Mouse (Mus musculus) liver, adult 10 weeks (tissue): ENCODE data around the gene F8a. TPM values are rescaled to one million over a fixed set of nuclear protein-coding genes. Genes with fewer than 3 reads are reported as not detected.

Source experiments
- polyA plus RNA-seq: library from polyadenylated mRNA; stranded (reverse); fragments of 350-450 nt; fragmentation: Illumina TruSeq; extraction: RNeasy Lipid Tissue Mini Kit (QIAGEN cat#74804); gene quantifications from one replicate; pipeline ENCODE4 v1.2.3, GENCODE M21; 2014; ENCODE audit warnings: low read depth, low replicate concordance

F8a gene
- polyA plus RNA-seq, result 4.0 TPM

DNA sequence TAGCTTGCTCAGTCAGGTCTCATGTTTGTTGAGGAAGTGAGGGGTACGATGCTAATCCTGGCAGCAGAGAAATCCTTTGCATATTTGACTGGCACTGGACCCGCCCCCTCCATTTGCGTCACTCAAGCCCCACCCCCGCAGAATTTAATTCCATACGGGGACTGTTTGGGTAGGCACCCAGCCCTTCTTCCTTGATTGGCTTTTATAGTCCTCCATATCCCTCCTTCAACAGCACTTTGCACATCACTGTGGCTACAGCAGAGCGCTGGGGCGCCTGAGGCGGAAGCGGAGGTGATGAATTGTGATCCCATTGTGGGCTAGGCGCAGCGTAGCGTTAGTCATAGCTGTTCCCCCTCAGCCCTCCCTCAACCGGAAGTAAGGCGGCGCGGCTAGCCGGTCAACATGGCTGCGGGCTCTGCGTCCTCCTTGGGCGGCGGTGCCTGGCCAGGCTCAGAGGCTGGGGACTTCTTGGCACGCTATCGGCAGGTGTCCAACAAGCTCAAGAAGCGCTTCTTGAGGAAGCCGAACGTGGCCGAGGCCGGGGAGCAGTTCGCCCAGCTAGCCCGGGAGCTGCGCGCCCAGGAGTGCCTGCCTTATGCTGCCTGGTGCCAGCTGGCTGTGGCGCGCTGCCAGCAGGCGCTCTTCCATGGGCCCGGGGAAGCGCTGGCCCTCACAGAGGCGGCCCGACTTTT, at the start of gene F8a:
Gene F8a, plus strand, starts transcription at position 378 of the 692 bp plus-strand sequence.

DNA sequence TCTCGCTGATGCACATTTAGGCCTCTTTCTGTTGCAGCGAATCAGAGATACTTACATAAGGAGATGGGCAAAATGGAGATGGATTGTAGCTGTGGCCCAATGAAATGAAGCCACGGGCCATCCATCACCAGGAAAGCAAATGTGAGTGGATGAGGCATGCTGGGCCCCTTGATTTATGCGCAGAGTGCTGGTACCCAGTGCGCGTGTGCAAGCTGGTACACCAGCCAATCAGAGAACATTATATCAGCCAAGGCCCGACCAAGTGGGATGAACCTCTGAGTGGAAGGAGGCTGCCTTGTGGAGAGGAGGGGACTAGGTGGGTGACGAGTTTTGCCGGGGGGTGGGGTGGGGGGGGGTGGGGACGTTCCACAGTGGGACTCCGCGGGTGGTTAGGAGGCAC, 36.2 kb upstream of the F8a start, which contains the start of gene Xlr3b:
Gene Xlr3b, plus strand, starts transcription at position 274 of the 400 bp plus-strand sequence.

DNA sequence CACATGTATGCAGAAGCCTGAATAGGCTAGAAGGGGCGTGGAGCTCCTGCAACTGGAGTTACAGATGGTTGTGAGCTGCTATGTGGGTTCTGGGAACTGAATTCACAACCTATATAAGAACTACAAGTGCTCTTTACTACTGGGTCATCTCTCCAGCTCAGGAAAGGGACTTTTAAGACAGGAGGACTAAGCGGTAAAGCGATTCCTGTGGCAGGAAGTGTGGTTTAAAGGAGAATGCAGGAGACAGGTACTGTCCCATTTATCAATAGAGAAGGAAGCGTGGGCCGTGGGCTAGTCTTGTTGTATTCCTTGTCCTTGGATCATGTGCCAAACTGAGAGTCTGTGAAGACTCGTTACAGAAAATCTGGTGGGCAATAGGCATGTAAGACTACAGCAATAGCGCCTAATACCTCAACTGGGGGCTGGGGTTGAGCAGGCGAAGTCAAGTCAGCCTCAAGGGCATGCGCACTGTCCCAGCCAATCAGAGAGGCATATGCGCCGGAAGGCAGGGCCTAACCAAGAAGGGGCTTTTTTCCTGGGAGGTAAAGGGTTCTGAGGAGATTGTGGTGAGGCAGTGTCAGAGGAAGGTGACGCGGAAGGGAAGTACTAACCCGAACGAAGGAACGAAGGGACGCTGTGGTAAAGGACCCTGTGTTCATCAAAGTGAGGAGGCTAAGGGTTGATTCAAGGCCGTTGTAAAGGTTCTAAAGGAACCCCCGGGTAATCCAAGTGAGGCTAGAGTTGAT, 14.1 kb upstream of the F8a start, which contains the start of gene Xlr4b:
Gene Xlr4b, plus strand, starts transcription at position 515 of the 746 bp plus-strand sequence.

DNA sequence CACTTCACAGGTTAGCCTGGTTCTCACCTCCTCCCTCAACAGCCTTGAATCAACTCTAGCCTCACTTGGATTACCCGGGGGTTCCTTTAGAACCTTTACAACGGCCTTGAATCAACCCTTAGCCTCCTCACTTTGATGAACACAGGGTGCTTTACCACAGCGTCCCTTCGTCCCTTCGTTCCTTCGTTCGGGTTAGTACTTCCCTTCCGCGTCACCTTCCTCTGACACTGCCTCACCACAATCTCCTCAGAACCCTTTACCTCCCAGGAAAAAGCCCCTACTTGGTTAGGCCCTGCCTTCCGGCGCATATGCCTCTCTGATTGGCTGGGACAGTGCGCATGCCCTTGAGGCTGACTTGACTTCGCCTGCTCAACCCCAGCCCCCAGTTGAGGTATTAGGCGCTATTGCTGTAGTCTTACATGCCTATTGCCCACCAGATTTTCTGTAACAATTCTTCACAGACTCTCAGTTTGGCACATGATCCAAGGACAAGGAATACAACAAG, 14.8 kb downstream of the F8a start, which contains the start of gene Xlr4c:
Gene Xlr4c, minus strand, starts transcription at position 310 of the 505 bp plus-strand sequence.

DNA sequence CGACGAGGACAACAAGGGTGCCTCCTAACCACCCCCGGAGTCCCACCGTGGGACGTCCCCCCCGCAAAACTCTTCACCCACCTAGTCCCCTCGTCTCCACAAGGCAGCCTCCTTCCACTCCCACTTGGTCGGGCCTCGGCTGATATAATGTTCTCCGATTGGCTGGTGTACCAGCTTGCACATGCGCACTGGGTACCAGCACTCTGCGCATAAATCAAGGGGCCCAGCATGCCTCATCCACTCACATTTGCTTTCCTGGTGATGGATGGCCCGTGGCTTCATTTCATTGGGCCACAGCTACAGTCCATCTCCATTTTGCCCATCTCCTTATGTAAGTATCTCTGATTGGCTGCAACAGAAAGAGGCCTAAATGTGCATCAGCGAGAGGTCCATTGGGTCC, 37.2 kb downstream of the F8a start, which contains the start of gene Xlr3c:
Gene Xlr3c, minus strand, starts transcription at position 121 of the 400 bp plus-strand sequence.

Other genes starting within 250 kb of the F8a start
- gene Zfp185, start 241.0 kb upstream of the F8a start, polyA plus RNA-seq, result 0.66 TPM
- not detected for gene Pnma5, start 191.2 kb upstream of the F8a start, polyA plus RNA-seq
- not detected for gene Pnma3, start 163.5 kb upstream of the F8a start, polyA plus RNA-seq
- 0.58 TPM for gene Xlr4a, start 145.8 kb upstream of the F8a start, polyA plus RNA-seq
- 19.4 TPM for gene Xlr3a, start 131.2 kb upstream of the F8a start, polyA plus RNA-seq
- gene Gm14685, start 111.2 kb upstream of the F8a start, polyA plus RNA-seq, result not detected
- gene Xlr5b, start 79.5 kb upstream of the F8a start, polyA plus RNA-seq, result not detected
- gene DXBay18, start 78.8 kb upstream of the F8a start, polyA plus RNA-seq, result not detected
- gene Spin2d, start 51.3 kb upstream of the F8a start, polyA plus RNA-seq, result not detected
- gene Xlr3b, start 36.1 kb upstream of the F8a start, polyA plus RNA-seq, result 1.2 TPM
- gene Xlr4b, start 14.0 kb upstream of the F8a start, polyA plus RNA-seq, result 1.3 TPM
- gene Xlr4c, start 14.8 kb downstream of the F8a start, polyA plus RNA-seq, result not detected
- not detected for gene Xlr3c, start 37.1 kb downstream of the F8a start, polyA plus RNA-seq
- not detected for gene Xlr5a, start 64.7 kb downstream of the F8a start, polyA plus RNA-seq
- gene Xlr5c, start 64.7 kb downstream of the F8a start, polyA plus RNA-seq, result not detected
- gene Gm45015, start 108.5 kb downstream of the F8a start, polyA plus RNA-seq, result not detected
- 6.0 TPM for gene Zfp275, start 114.3 kb downstream of the F8a start, polyA plus RNA-seq
- gene Gm18336, start 170.4 kb downstream of the F8a start, polyA plus RNA-seq, result not detected
- not detected for gene Zfp92, start 182.8 kb downstream of the F8a start, polyA plus RNA-seq
- gene Trex2, start 207.1 kb downstream of the F8a start, polyA plus RNA-seq, result not detected
- gene Haus7, start 230.8 kb downstream of the F8a start, polyA plus RNA-seq, result 8.2 TPM